Mouse (Mus musculus): Measurements from ENCODE around the gene Pde1b. TPM values are rescaled to one million over a fixed set of nuclear protein-coding genes. Genes with fewer than 3 reads are reported as not detected.

The Pde1b gene
- polyA plus RNA-seq (2014; fragmentation: Illumina TruSeq; extraction: RNeasy Lipid Tissue Mini Kit (QIAGEN cat#74804)) = 0.80 TPM

DNA sequence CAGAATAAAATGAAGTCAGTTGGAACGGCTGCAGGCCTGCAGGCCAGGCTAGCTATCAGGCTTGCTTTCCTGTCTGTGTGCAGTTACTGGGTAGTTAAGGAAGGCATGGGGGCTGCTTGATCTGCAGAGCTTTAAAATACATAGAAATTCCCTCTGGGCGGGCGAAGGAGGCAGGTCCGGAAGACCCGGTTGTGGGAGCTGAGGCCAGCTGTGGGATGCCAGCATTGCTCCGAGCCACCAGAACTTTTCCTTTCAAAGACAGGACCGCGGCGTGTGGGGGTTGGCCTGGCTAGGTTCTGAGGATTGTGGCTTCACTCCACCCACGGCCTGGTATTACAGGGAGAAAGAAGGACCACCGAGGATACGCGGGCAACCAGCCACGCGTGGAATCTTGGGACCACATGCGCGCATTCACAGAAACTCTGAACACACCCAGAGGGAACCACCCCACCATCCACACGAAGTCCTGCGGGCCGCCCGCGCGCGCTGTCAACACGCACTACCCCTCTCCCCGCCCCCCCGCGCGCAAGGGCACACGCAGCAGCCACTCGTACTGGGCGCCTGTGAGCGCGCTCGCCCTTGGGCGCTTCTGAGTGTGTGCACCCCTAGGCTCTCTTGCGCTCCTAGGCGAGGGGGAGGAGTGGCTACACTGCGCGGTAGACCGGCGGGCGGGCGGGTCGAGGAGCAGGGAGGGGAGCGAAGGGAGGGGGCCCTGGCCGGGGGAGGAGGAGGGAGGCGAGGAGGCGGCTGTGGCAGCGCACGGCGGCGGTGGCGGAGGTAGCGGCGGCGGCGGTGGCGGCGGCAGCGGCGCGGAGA is at the start of gene Pde1b:
Gene Pde1b (plus strand): TSS at position 600 of the 816 bp plus-strand sequence.

DNA sequence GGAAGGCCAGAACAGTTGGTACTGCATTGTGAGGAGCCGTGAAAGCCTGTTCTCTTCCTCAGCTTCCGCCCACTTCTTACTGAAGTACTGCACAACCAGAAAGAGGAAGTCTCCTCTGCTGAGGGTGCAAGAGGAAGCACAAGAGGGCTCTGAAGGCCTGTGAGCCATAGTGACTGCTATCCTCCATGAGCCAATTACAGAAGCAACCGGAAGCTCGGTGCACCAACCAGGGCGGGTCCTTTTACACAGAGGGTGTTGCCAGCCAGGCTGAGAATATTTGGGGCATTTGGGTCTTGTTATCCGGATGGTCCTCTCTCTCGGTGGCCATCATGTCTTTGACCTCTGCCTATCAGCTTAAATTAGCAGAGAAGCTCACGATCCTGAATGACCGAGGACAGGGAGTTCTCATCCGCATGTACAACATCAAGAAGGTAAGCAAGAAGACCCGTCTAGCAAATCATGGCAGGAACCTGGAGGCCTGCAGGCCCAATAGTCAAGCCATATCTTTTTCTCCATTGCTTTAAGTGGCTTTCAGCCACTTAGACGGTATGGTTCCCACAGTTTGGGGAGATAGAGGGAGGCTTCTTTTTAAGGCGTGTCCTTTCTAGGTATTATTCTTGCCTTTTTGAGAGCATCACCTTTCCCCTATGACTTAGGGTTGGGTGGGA is 49.1 kb upstream of the Pde1b start, which contains the start of gene Nckap1l:
Gene Nckap1l (plus strand): TSS at position 244 of the 668 bp plus-strand sequence.

DNA sequence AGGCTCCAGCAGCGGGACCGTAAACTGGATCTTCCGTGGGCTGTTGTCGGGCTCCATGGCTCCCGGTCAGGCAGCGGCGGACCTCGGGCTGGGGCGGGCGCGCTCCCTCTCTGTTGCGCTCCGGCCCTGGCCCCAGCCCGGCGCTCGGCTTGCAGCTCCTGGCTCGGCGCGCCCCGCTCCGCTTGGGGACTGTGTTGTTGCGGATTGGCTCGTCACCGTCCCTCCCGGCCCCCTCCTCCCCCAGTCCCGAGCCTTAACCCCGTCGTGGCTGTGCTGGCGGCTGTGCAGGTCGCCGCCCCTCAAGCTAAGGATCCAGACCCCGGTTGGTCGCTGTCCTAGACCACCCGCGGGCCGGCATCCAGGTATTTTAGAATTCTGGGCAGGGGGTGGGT is 35.0 kb downstream of the Pde1b start, which contains the start of gene Ppp1r1a:
Gene Ppp1r1a (minus strand): TSS at position 182 of the 392 bp plus-strand sequence.

DNA sequence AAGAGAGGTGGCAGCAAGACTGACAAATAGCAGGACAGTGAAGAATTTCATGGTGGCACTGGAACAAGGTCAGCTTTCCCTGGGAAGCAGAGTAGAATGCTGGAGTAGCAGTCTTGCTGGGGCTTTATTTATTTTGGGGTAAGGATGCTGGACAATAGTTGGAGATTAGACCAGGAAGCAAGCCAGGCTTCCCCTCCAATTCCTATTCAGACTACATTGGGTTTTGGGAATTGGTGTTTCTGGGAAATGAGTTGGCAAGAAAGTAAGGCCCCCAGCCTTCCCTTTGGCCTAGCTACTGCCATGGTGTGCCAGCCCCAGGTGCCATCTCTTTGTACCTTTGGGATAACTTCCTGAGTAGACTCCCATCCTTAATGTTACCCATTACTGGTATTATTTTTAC is 62.1 kb downstream of the Pde1b start, which contains the start of gene Glycam1:
Gene Glycam1 (minus strand): TSS at position 101 of the 400 bp plus-strand sequence.

Other genes with a start within 250 kb of the Pde1b start
- not detected for gene Nfe2, start 244.6 kb upstream of the Pde1b start, polyA plus RNA-seq (2014; fragmentation: Illumina TruSeq; extraction: RNeasy Lipid Tissue Mini Kit (QIAGEN cat#74804))
- 70.6 TPM for gene Copz1, start 230.3 kb upstream of the Pde1b start, polyA plus RNA-seq (2014; fragmentation: Illumina TruSeq; extraction: RNeasy Lipid Tissue Mini Kit (QIAGEN cat#74804))
- gene Gpr84, start 192.4 kb upstream of the Pde1b start, polyA plus RNA-seq (2014; fragmentation: Illumina TruSeq; extraction: RNeasy Lipid Tissue Mini Kit (QIAGEN cat#74804)) = not detected
- gene Zfp385a, start 162.9 kb upstream of the Pde1b start, polyA plus RNA-seq (2014; fragmentation: Illumina TruSeq; extraction: RNeasy Lipid Tissue Mini Kit (QIAGEN cat#74804)) = not detected
- 0.77 TPM for gene Itga5, start 136.3 kb upstream of the Pde1b start, polyA plus RNA-seq (2014; fragmentation: Illumina TruSeq; extraction: RNeasy Lipid Tissue Mini Kit (QIAGEN cat#74804))
- 9.7 TPM for gene Gtsf1, start 72.6 kb upstream of the Pde1b start, polyA plus RNA-seq (2014; fragmentation: Illumina TruSeq; extraction: RNeasy Lipid Tissue Mini Kit (QIAGEN cat#74804))
- gene Gtsf2, start 54.6 kb upstream of the Pde1b start, polyA plus RNA-seq (2014; fragmentation: Illumina TruSeq; extraction: RNeasy Lipid Tissue Mini Kit (QIAGEN cat#74804)) = not detected
- 7.7 TPM for gene Nckap1l, start 49.2 kb upstream of the Pde1b start, polyA plus RNA-seq (2014; fragmentation: Illumina TruSeq; extraction: RNeasy Lipid Tissue Mini Kit (QIAGEN cat#74804))
- 0.48 TPM for gene Ppp1r1a, start 35.0 kb downstream of the Pde1b start, polyA plus RNA-seq (2014; fragmentation: Illumina TruSeq; extraction: RNeasy Lipid Tissue Mini Kit (QIAGEN cat#74804))
- not detected for gene Glycam1, start 62.0 kb downstream of the Pde1b start, polyA plus RNA-seq (2014; fragmentation: Illumina TruSeq; extraction: RNeasy Lipid Tissue Mini Kit (QIAGEN cat#74804))